Mouse (Mus musculus): ENCODE measurements around the gene Tfpt.
"Not testable (repeated sequence)": the region's sequence is repeated elsewhere in the genome, so short reads cannot be mapped to it uniquely, and the experiment has no call there.

Gene Tfpt

DNA sequence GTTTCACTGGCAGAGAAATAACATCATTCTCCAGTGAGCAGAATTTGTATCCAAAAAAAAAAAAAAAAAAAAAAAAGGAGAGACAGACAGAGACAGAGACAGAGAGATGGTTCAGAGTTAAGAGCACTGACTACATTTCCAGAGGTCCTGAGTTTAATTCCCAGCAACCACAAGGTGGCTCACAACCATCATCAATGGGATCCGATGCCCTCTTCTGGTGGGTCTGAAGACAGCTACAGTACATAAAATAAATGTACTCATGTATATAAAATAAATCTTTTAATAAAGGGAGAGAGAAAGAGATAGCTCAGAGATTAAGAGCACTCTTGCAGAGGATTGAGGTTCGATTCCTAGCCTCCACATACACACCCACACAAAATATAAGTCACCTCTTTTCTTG is 51.5 kb downstream of the Tfpt start:
- CTCF ChIA-PET: interaction anchor here (0.6 kb wide), 1 partner anchor 795 kb away, joined by 3 read pairs; no protein-coding TSS in a partner anchor

DNA sequence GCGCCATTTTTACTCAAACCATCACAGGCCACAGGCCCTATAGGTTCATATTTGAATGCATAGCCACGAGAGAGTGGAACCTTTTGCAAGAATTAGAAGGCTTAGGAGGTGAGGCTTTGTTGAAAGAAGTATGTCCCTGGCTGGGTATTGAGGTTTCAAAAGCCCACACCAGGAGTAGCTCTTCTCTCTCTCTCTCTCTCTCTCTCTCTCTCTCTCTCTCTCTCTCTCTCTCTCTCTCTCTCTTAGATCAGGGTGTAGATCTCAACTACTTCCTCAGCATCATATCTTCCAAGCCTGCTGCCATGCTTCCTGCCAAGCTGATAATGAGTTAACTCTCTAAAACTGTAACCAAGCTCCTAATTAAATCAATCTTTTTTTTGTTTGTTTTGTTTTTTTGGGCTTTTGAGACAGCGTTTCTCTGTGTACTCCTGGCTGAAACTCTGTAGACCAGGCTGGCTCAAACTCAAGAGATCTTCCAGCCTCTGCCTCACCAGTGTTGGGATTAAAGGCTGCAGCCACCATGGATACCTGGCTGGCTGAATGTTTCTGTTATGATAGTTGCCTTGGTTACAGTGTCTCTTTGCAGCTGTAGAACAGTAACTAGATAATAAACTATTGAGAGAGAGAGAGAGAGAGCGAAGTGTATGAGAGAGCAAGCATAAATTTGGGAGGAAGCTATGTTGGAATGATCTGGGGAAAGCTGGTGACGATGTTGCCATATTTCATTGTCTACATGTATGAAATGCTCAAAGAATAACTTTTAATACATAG is 53.2 kb downstream of the Tfpt start:
- CTCF ChIA-PET: no interaction called here

DNA sequence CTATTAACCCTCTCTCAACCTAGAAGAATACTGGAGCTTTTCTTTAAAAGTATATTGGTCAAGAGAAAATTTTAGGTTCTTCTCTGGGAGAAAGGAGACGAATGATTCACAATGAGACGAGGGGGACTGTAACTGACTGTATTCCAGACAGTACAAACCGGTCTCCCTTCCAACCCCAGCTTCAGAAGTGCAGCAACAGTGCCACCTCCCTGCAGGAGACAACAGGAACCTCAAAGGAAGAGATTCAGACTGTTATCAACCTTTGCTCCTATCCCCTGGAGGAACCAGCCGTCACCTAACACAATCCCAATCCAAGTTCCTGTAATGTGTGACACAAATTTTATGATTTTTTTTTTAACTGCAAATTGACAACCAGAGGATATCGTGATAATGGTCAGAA is 55.5 kb downstream of the Tfpt start:
- CTCF ChIA-PET: no interaction called here

DNA sequence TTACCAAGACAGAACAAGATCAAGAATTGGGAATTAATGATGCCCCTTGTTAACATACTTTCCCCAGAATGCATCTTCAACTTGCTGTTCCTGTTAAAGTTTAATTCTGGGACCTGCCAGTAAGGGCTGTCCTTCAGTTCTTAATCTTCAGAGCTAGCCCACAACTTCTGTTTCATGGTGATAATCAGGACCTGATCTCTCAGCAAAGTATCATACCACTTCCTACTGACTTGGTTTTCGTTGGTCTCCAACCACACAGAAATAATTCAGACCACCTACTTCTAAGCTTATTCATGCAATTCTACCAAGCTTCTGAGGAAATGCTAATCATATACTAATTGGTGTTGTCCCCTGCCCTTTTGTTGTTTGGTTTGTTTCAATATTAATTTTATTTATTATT is 57.9 kb downstream of the Tfpt start:
- CTCF ChIA-PET: no interaction called here

GRCm38 (mm10) chr7:3570580-3570979 is 59.1 kb downstream of the Tfpt start:
- CTCF ChIA-PET: not testable (repeated sequence)

Data from spleen, embryonic (tissue).